In genomic region chr5:64808106-64809010, GRCm38 (mm10) we compare ENCODE assay signal across 8 mouse cellular contexts. TPM values are rescaled to one million over a fixed set of nuclear protein-coding genes. Genes with fewer than 3 reads are reported as not detected.
DNase-seq lines count a peak whose midpoint lies in the region; ATAC-seq and TF ChIP-seq lines count a peak whose summit lies in the region.

No protein-coding gene starts in this region.

- ATAC-seq in heart, embryonic 15.5 days (replicated peaks; ENCODE audit: insufficient number of reproducible peaks, insufficient read depth, low FRiP score, low read depth) = 0 out of 2 replicates have a peak, but pooled peaks have one; percentile 19
- ATAC-seq in midbrain, embryonic 15.5 days (replicated peaks) = no peak

- peak overlapping the region; percentile 95 for H3K27ac ChIP-seq in ES-Bruce4 (ENCODE audit: insufficient read depth, low read length)
- peak overlapping the region; percentile 93 for H3K27ac ChIP-seq in heart, embryonic 15.5 days
- peak overlapping the region; percentile 93 for H3K27ac ChIP-seq in limb, embryonic 10.5 days
- H3K27ac ChIP-seq in midbrain, embryonic 15.5 days = no peak overlapping the region

- peak; percentile 59 for DNase-seq in brain, embryonic 14.5 days (ENCODE audit: low read depth)
- no peak for DNase-seq in limb, embryonic 10.5 days (ENCODE audit: low spot score)
- DNase-seq in natural killer cell, adult 2 months (ENCODE audit: low spot score in 2 of 2) = no peak
- DNase-seq in testis, postnatal 14 days (ENCODE audit: low spot score) = no peak
- DNase-seq in layer of hippocampus, adult 9-10 months (ENCODE audit: low spot score) = no peak

- peaks cover 6% of the 10 kb centered on the region for H3K4me1 ChIP-seq in ES-Bruce4 (ENCODE audit: control insufficient read depth, insufficient read depth, low read length)
- H3K4me1 ChIP-seq in heart, embryonic 15.5 days (replicated peaks) = peaks cover 79% of the 10 kb centered on the region
- peaks cover 85% of the 10 kb centered on the region for H3K4me1 ChIP-seq in limb, embryonic 10.5 days
- H3K4me1 ChIP-seq in midbrain, embryonic 15.5 days = peaks cover 45% of the 10 kb centered on the region

- TF ChIP-seq EP300 in ES-Bruce4 (IDR thresholded peaks at IDR 0.05; ENCODE audit: insufficient read depth, low read depth, low read length) = no peak

- H3K9ac ChIP-seq in ES-Bruce4 (ENCODE audit: low read depth, poor library complexity, severe bottlenecking) = peak overlapping the region; percentile 67
- H3K9ac ChIP-seq in heart, embryonic 15.5 days = no peak overlapping the region; the same call in 1 of the 2 replicates
- no peak overlapping the region for H3K9ac ChIP-seq in midbrain, embryonic 15.5 days

- TF ChIP-seq CTCF in ES-Bruce4 (IDR thresholded peaks at IDR 0.05; ENCODE audit: low read depth, low read length) = no peak
- TF ChIP-seq CTCF in brain, embryonic 14.5 days (IDR thresholded peaks at IDR 0.05; ENCODE audit: borderline replicate concordance, extremely low read depth, insufficient read depth, insufficient read length) = no peak

- peak overlapping the region; percentile 75 for H3K4me2 ChIP-seq in heart, embryonic 15.5 days
- H3K4me2 ChIP-seq in midbrain, embryonic 15.5 days = peak overlapping the region; percentile 17

- no peaks in the 10 kb centered on the region for H3K27me3 ChIP-seq in ES-Bruce4 (ENCODE audit: control insufficient read depth, insufficient read depth, low read length, poor library complexity, severe bottlenecking)
- no peaks in the 10 kb centered on the region for H3K27me3 ChIP-seq in heart, embryonic 15.5 days
- H3K27me3 ChIP-seq in limb, embryonic 10.5 days (ENCODE audit: low read depth, poor library complexity, severe bottlenecking) = no peaks in the 10 kb centered on the region
- H3K27me3 ChIP-seq in midbrain, embryonic 15.5 days (replicated peaks) = no peaks in the 10 kb centered on the region

- 35% methylated on average over 24 of the region's 24 CpGs for WGBS in heart, embryonic 15.5 days
- 62% methylated on average over 24 of the region's 24 CpGs for WGBS in limb, embryonic 10.5 days
- 62% methylated on average over 24 of the region's 24 CpGs for WGBS in midbrain, embryonic 15.5 days

- H3K4me3 ChIP-seq in ES-Bruce4 (ENCODE audit: low read depth, low read length) = peak overlapping the region; percentile 55
- peak overlapping the region; percentile 6; the same call in 1 of the 2 replicates for H3K4me3 ChIP-seq in heart, embryonic 15.5 days
- no peak overlapping the region for H3K4me3 ChIP-seq in limb, embryonic 10.5 days
- H3K4me3 ChIP-seq in midbrain, embryonic 15.5 days = no peak overlapping the region

- no peaks in the 10 kb centered on the region for H3K36me3 ChIP-seq in ES-Bruce4 (ENCODE audit: control insufficient read depth, insufficient read depth, low read length, poor library complexity, severe bottlenecking)
- H3K36me3 ChIP-seq in heart, embryonic 15.5 days = no peaks in the 10 kb centered on the region
- H3K36me3 ChIP-seq in limb, embryonic 10.5 days = peaks cover 14% of the 10 kb centered on the region
- H3K36me3 ChIP-seq in midbrain, embryonic 15.5 days (replicated peaks) = no peaks in the 10 kb centered on the region

- no peaks in the 10 kb centered on the region for H3K9me3 ChIP-seq in ES-Bruce4 (replicated peaks; ENCODE audit: control insufficient read depth, insufficient read depth, low read length, poor library complexity, severe bottlenecking)
- H3K9me3 ChIP-seq in heart, embryonic 15.5 days (replicated peaks) = no peaks in the 10 kb centered on the region
- no peaks in the 10 kb centered on the region for H3K9me3 ChIP-seq in limb, embryonic 10.5 days (replicated peaks)
- no peaks in the 10 kb centered on the region for H3K9me3 ChIP-seq in midbrain, embryonic 15.5 days

- no peak for TF ChIP-seq POLR2A in ES-Bruce4 (IDR thresholded peaks at IDR 0.05; ENCODE audit: insufficient read depth, low read length)
- no peak for TF ChIP-seq POLR2A in brain, embryonic 14.5 days (IDR thresholded peaks at IDR 0.05; ENCODE audit: borderline replicate concordance, extremely low read depth, insufficient read depth, insufficient read length, poor library complexity, severe bottlenecking)

RNA-seq across cellular contexts. Expression of gene Klf3, which starts 5.2 kb away (rescaled TPM):
- 108 and 112 TPM in 2 replicates for polyA plus RNA-seq in ES-Bruce4 (2011; ENCODE audit: insufficient read depth, insufficient read length, low read depth, missing spikeins)
- 22.3 and 24.1 TPM in 2 replicates for polyA plus RNA-seq in brain, embryonic 14.5 days (2012; rRNA removed)
- polyA plus RNA-seq in heart, embryonic 15.5 days (2015; fragmentation: Nextera tagmentation; extraction: Ambion mirVana) = 44.3 and 53.3 TPM in 2 replicates
- polyA plus RNA-seq in limb, embryonic 10.5 days (2016; fragmentation: Nextera tagmentation; extraction: Ambion mirVana) = 40.8 and 42.7 TPM in 2 replicates
- polyA plus RNA-seq in midbrain, embryonic 15.5 days (2015; fragmentation: Nextera tagmentation; extraction: Ambion mirVana) = 24.6 and 27.7 TPM in 2 replicates

Comparison
In these comparisons a context has a peak if more than half of its experiments do, and no peak if none do; other contexts are left out.
1. H3K4me3 ChIP-seq: peak in ES-Bruce4 (single experiment) and heart, embryonic 15.5 days (single experiment); none in limb, embryonic 10.5 days (single experiment) and midbrain, embryonic 15.5 days (single experiment).